Mouse (Mus musculus): ENCODE measurements around the gene Gm21394. TPM values are rescaled to one million over a fixed set of nuclear protein-coding genes. Genes with fewer than 3 reads are reported as not detected.
"Not testable (repeated sequence)": the region's sequence is repeated elsewhere in the genome, so short reads cannot be mapped to it uniquely, and the experiment has no call there.

The Gm21394 gene
- not detected for total RNA-seq (2021)

- intact Hi-C loops (cut with DNase I), result not testable (repeated sequence)
These were observed at the start of gene Gm21394 for GRCm38 (mm10) chrY:84564807-84565206. TSS of gene Gm21394 (minus strand) at chrY:84564907.

More at GRCm38 (mm10) chrY:84564807-84565206, at the start of gene Gm21394:
- not testable (repeated sequence) for DNase-seq (ENCODE audit: low spot score in 2 of 2)

Other genes starting within 250 kb of the Gm21394 start
- not detected for gene Gm21409, start 181.8 kb upstream of the Gm21394 start, total RNA-seq (2021)